Comparison of ENCODE assay signal across 16 mouse cellular contexts in the genomic region with DNA sequence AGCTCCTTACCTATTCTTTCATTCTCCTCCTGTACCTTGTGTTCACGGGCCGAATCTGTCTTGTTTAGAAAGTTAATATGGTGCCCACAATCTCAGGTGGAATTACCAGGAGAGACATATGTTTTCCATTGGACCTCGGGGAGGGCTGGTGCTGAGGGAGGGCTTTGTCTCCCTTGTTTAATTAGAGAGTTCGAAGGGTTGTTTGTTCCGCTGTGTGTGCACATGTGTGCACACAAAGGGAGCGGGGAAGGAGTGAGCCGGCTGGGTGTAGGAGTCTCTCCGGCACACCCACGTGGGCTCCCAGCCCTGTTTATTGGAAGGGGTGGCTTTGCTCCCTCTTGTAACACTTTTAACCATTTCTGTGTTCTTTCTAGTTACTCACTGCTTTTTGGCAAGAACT. TPM values are rescaled to one million over a fixed set of nuclear protein-coding genes. Genes with fewer than 3 reads are reported as not detected.
DNase-seq lines count a peak whose midpoint lies in the region; ATAC-seq and TF ChIP-seq lines count a peak whose summit lies in the region.
"Had no signal": no experiment of that assay in that cellular context is flagged by ENCODE, and none has a peak within 500 bp of the region (broad histone marks: within the 10 kb centered on the region; RNA-seq: fewer than 3 reads in every experiment).

No protein-coding gene starts in this region.

- TF ChIP-seq EP300 in stomach, postnatal 0 days (optimal IDR thresholded peaks at IDR 0.05) = no peak

- no peaks in the 10 kb centered on the region for H3K36me3 ChIP-seq in lung, embryonic 14.5 days (ENCODE audit: insufficient read depth)
- H3K36me3 ChIP-seq in limb, embryonic 10.5 days = no peaks in the 10 kb centered on the region
- H3K36me3 ChIP-seq in stomach, postnatal 0 days (ENCODE audit: control insufficient read depth, insufficient read depth, low read length) = no peaks in the 10 kb centered on the region
- H3K36me3 ChIP-seq: hindbrain, embryonic 10.5 days had no signal

- no peaks in the 10 kb centered on the region; the same call in 1 of the 2 replicates for H3K4me1 ChIP-seq in lung, embryonic 14.5 days (ENCODE audit: insufficient read depth)
- H3K4me1 ChIP-seq in limb, embryonic 10.5 days = peaks cover 25% of the 10 kb centered on the region
- no peaks in the 10 kb centered on the region for H3K4me1 ChIP-seq in stomach, postnatal 0 days (replicated peaks; ENCODE audit: control insufficient read depth, insufficient read depth)

- no peaks in the 10 kb centered on the region for H3K9me3 ChIP-seq in lung, embryonic 14.5 days (ENCODE audit: low read depth, low read length)
- no peaks in the 10 kb centered on the region for H3K9me3 ChIP-seq in limb, embryonic 10.5 days (replicated peaks)
- H3K9me3 ChIP-seq in stomach, postnatal 0 days (ENCODE audit: control insufficient read depth, low read length) = no peaks in the 10 kb centered on the region
- H3K9me3 ChIP-seq: hindbrain, embryonic 10.5 days had no signal

- no peaks in the 10 kb centered on the region for H3K27me3 ChIP-seq in lung, embryonic 14.5 days (ENCODE audit: insufficient read depth, low read length)
- no peaks in the 10 kb centered on the region for H3K27me3 ChIP-seq in limb, embryonic 10.5 days (ENCODE audit: low read depth, poor library complexity, severe bottlenecking)
- H3K27me3 ChIP-seq in stomach, postnatal 0 days (ENCODE audit: control insufficient read depth, insufficient read depth, low read length) = no peaks in the 10 kb centered on the region

- H3K4me2 ChIP-seq in lung, embryonic 14.5 days = no peak overlapping the region
- H3K4me2 ChIP-seq in stomach, postnatal 0 days (replicated peaks; ENCODE audit: low read depth) = no peak overlapping the region

- no peak for TF ChIP-seq CTCF in lung, embryonic 14.5 days (IDR thresholded peaks at IDR 0.05; ENCODE audit: low read depth)
- no peak for TF ChIP-seq CTCF in stomach, postnatal 0 days (IDR thresholded peaks at IDR 0.05; ENCODE audit: low read depth)

- no peak overlapping the region for H3K4me3 ChIP-seq in lung, embryonic 14.5 days (ENCODE audit: low read depth, low read length)
- no peak overlapping the region for H3K4me3 ChIP-seq in limb, embryonic 10.5 days
- H3K4me3 ChIP-seq in stomach, postnatal 0 days (ENCODE audit: low read depth, low read length) = no peak overlapping the region
- H3K4me3 ChIP-seq: hindbrain, embryonic 10.5 days had no signal

- 58% methylated on average over 9 of the region's 9 CpGs for WGBS in lung, embryonic 14.5 days
- 71% methylated on average over 9 of the region's 9 CpGs for WGBS in limb, embryonic 10.5 days
- 52% methylated on average over 9 of the region's 9 CpGs for WGBS in stomach, postnatal 0 days

- DNase-seq in heart, adult 11 months = peak; percentile 82
- no peak for DNase-seq in heart, adult 18-20 months
- DNase-seq in lung, embryonic 14.5 days = no peak
- no peak for DNase-seq in lung, adult 18-20 months
- DNase-seq in limb, embryonic 10.5 days (ENCODE audit: low spot score) = no peak
- DNase-seq in stomach, postnatal 0 days (ENCODE audit: low spot score) = peak; percentile 47
- no peak for DNase-seq in ovary, adult 18-20 months (ENCODE audit: low spot score)
- DNase-seq in cerebellum, adult 11 months = no peak
- DNase-seq: adrenal gland, postnatal 14 days; cerebellum, adult 8-10 months; gastrocnemius, postnatal 10 days; kidney, postnatal 10 days; right cerebral cortex, postnatal 25 days had no signal

- H3K9ac ChIP-seq in lung, embryonic 14.5 days = no peak overlapping the region
- H3K9ac ChIP-seq in stomach, postnatal 0 days (ENCODE audit: low read length) = no peak overlapping the region
- H3K9ac ChIP-seq: liver, embryonic 14.5 days had no signal

- no peak overlapping the region for H3K27ac ChIP-seq in lung, embryonic 14.5 days (ENCODE audit: low read depth)
- H3K27ac ChIP-seq in limb, embryonic 10.5 days = peak overlapping the region; percentile 75
- no peak overlapping the region for H3K27ac ChIP-seq in stomach, postnatal 0 days (replicated peaks)
- H3K27ac ChIP-seq: hindbrain, embryonic 10.5 days; liver, embryonic 14.5 days had no signal

- ATAC-seq in lung, embryonic 14.5 days (ENCODE audit: insufficient read depth) = peak; percentile 66; the same call in 1 of the 2 replicates
- peak; percentile 64; the same call in 1 of the 2 replicates for ATAC-seq in stomach, postnatal 0 days (ENCODE audit: low FRiP score, low TSS enrichment)
- ATAC-seq: forebrain, embryonic 16.5 days had no signal

RNA-seq across cellular contexts. Expression of a gene that starts 29.1 kb away (rescaled TPM):
- 100 to 1,000 TPM; 294 to 314 TPM for total RNA-seq in heart, adult 18-20 months (2021)
- polyA plus RNA-seq in lung, embryonic 14.5 days (2014; fragmentation: Nextera tagmentation; extraction: Ambion mirVana) = 5.0 and 6.0 TPM in 2 replicates
- polyA plus RNA-seq in limb, embryonic 10.5 days (2016; fragmentation: Nextera tagmentation; extraction: Ambion mirVana) = 1.2 and 1.9 TPM in 2 replicates
- polyA plus RNA-seq in stomach, postnatal 0 days (2015; fragmentation: Nextera tagmentation; extraction: Ambion mirVana) = 32.8 and 33.6 TPM in 2 replicates

Comparison
In these comparisons a context has a peak if more than half of its experiments do, and no peak if none do; other contexts are left out.
1. DNase-seq: peak in heart, adult 11 months (single experiment) and stomach, postnatal 0 days (single experiment); none in heart, adult 18-20 months (0 of 2), lung, embryonic 14.5 days (single experiment), lung, adult 18-20 months (0 of 2), limb, embryonic 10.5 days (single experiment), ovary, adult 18-20 months (single experiment) and cerebellum, adult 11 months (single experiment).